Mouse (Mus musculus): ENCODE measurements around the gene Clpx. TPM values are rescaled to one million over a fixed set of nuclear protein-coding genes. Genes with fewer than 3 reads are reported as not detected.
"Not testable (repeated sequence)": the region's sequence is repeated elsewhere in the genome, so short reads cannot be mapped to it uniquely, and the experiment has no call there.

The Clpx gene
- polyA plus RNA-seq, 1 experiment from 2014 or later, result 52.9 TPM

DNA sequence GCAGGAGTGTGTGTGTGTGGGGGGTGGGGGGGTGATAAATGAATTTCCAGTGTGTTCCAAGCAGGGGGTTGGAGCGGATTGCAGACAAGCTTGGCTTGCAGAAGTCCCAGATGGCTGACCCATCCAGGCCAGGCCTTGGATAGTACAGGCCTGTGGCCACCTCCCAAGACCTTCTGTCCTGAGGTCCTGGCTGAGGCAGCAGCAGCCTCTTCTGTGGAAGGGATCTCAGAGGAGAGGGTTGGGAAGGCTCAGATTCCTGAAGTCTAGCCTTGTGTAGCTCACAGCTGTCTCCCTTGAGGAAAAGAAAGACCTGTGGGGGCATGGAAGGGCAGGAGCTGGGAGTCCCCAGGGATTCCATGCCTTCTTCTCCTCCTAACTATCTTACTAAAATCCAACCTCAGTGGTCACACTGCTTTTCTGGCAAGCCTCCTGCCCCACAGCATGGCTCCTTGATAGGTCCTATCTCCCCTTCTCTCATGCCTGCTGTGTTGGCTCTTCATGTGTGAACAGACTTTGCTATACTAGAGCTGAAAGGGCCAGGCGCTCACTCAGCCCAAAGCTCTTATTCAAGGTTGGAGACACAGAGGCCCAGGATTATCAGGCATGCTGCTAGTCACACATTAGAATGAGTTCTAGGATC, 32.3 kb upstream of the Clpx start:
- Histone ChIP-seq H3K9me3 (ENCODE audit: control insufficient read depth, low read length) (no peaks in the 10 kb centered on the region), H3K9ac (ENCODE audit: low read length) (no peak overlapping the region), H3K36me3 (ENCODE audit: control insufficient read depth, insufficient read depth, low read length) (no peaks in the 10 kb centered on the region), H3K4me3 (ENCODE audit: control insufficient read depth in 1 of 2, insufficient read depth in 1 of 2, low read depth in 1 of 2, low read length in 2 of 2) (no peak overlapping the region), H3K4me1 (ENCODE audit: control insufficient read depth in 2 of 2, insufficient read depth in 2 of 2, low read length in 2 of 2) (no peaks in the 10 kb centered on the region), H3K4me2 (ENCODE audit: low read length) (no peak overlapping the region), H3K27me3 (ENCODE audit: control insufficient read depth, insufficient read depth, low read length) (no peaks in the 10 kb centered on the region), H3K27ac (replicated peaks in 1 of 2; ENCODE audit: control insufficient read depth in 1 of 2, insufficient read depth in 1 of 2, low read depth in 2 of 2, low read length in 2 of 2) (no peak overlapping the region)
- ATAC-seq (ENCODE audit: insufficient number of reproducible peaks, insufficient read depth, low FRiP score, low read depth), result no peak
- WGBS, result 65% methylated on average over 2 of the region's 2 CpGs

DNA sequence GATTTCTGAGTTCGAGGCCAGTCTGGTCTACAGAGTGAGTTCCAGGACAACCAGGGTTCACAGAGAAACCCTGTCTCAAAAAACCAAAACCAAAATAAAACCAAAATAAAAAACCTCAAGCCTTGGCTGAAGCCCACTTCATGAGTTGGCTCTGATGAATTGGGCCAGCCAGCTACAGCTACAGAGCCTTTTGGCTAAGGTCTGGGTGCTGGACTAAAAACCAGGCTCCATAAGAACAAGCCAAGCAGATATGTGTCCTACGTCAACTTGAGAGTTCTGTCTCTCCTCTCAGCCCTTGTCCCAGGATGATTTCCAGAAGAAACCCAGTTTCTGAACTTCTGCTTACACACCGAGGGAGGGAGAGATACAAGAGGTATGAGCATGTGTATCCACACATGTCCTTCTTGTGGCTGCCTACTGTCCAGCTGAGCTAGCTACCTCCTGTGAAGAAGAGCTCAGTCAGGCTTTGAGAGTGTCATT, 31.4 kb upstream of the Clpx start:
- Histone ChIP-seq H3K9ac (ENCODE audit: low read length) (no peak overlapping the region), H3K4me1 (ENCODE audit: control insufficient read depth in 2 of 2, insufficient read depth in 2 of 2, low read length in 2 of 2) (no peaks in the 10 kb centered on the region), H3K4me2 (ENCODE audit: low read length) (no peak overlapping the region), H3K36me3 (ENCODE audit: control insufficient read depth, insufficient read depth, low read length) (no peaks in the 10 kb centered on the region), H3K4me3 (ENCODE audit: control insufficient read depth in 1 of 2, insufficient read depth in 1 of 2, low read depth in 1 of 2, low read length in 2 of 2) (no peak overlapping the region), H3K27ac (replicated peaks in 1 of 2; ENCODE audit: control insufficient read depth in 1 of 2, insufficient read depth in 1 of 2, low read depth in 2 of 2, low read length in 2 of 2) (no peak overlapping the region), H3K9me3 (ENCODE audit: control insufficient read depth, low read length) (no peaks in the 10 kb centered on the region), H3K27me3 (ENCODE audit: control insufficient read depth, insufficient read depth, low read length) (no peaks in the 10 kb centered on the region)
- ATAC-seq (ENCODE audit: insufficient number of reproducible peaks, insufficient read depth, low FRiP score, low read depth), result no peak
- WGBS, result 86% methylated on average over 3 of the region's 3 CpGs

DNA sequence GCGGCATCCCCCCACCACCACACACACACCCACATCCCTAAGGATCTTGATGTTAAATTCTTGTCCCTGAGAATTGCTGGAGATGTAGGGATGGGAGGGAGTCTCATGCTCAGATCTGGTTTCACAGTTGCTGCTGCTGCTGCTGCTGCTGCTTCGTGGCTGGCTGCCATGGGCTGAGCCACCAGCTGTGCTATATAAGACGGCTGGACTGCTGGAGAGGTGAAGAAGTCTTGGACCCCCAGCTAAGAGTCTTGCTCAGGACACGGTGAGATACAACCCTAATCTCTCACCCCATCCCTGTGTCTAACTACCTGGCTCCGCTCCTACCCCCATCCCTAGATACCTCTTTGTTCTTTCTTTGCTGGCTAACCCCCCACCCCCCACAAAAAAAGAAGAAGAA, 29.1 kb upstream of the Clpx start, which contains the start of gene Cilp:
Cilp (plus strand) TSS at position 222 of the 400 bp plus-strand sequence.
- Histone ChIP-seq H3K27me3 (ENCODE audit: control insufficient read depth, insufficient read depth, low read length) (no peaks in the 10 kb centered on the region), H3K9me3 (ENCODE audit: control insufficient read depth, low read length) (no peaks in the 10 kb centered on the region), H3K4me1 (ENCODE audit: control insufficient read depth in 2 of 2, insufficient read depth in 2 of 2, low read length in 2 of 2) (no peaks in the 10 kb centered on the region), H3K4me2 (ENCODE audit: low read length) (no peak within 1 kb of the TSS), H3K36me3 (ENCODE audit: control insufficient read depth, insufficient read depth, low read length) (no peaks in the 10 kb centered on the region), H3K27ac (replicated peaks in 1 of 2; ENCODE audit: control insufficient read depth in 1 of 2, insufficient read depth in 1 of 2, low read depth in 2 of 2, low read length in 2 of 2) (no peak within 1 kb of the TSS), H3K4me3 (ENCODE audit: control insufficient read depth in 1 of 2, insufficient read depth in 1 of 2, low read depth in 1 of 2, low read length in 2 of 2) (no peak within 1 kb of the TSS), H3K9ac (ENCODE audit: low read length) (no peak within 1 kb of the TSS)
- ATAC-seq (ENCODE audit: insufficient number of reproducible peaks, insufficient read depth, low FRiP score, low read depth), result no peak
- 48% methylated on average over 5 of the region's 5 CpGs for WGBS

DNA sequence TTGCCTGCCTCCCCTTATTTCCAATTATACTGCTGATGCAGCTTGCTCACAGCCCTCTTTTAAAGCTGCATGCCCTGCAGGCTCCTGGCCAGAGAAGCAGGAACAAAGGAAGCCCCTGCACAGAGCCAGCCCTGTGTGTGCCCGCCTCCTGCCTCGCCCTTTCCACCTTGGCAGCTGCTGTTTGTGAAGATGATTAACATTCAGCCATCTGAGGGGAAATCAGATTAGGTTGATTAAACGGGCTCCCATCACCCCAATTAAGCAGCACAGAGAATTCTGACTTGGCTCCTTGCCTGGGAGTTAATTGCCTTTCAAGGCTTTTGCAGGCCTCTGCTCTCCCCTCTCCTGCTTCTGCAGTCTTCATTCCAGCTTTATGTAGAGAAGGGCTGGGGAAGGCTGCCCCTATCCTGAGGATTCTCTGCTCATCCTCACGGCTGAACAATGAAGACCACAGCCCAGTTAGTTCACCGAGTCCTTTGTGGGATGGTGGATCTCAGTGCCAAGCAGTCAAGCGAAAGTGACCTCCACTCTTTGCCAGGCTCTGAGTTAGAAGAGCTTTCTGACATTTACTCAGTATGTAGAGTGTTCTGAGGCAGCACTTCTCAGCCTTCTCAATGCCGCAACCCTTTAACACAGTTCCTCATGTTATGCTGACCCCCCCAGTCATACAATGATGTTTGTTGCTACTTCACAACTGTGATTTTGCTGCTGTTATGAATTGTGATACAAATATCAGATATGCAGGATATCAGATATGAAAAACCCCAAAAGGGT, 26.1 kb upstream of the Clpx start:
- Histone ChIP-seq H3K9me3 (ENCODE audit: control insufficient read depth, low read length) (no peaks in the 10 kb centered on the region), H3K36me3 (ENCODE audit: control insufficient read depth, insufficient read depth, low read length) (no peaks in the 10 kb centered on the region), H3K4me3 (ENCODE audit: control insufficient read depth in 1 of 2, insufficient read depth in 1 of 2, low read depth in 1 of 2, low read length in 2 of 2) (no peak overlapping the region), H3K27ac (replicated peaks in 1 of 2; ENCODE audit: control insufficient read depth in 1 of 2, insufficient read depth in 1 of 2, low read depth in 2 of 2, low read length in 2 of 2) (no peak overlapping the region), H3K9ac (ENCODE audit: low read length) (no peak overlapping the region), H3K27me3 (ENCODE audit: control insufficient read depth, insufficient read depth, low read length) (no peaks in the 10 kb centered on the region), H3K4me2 (ENCODE audit: low read length) (no peak overlapping the region), H3K4me1 (ENCODE audit: control insufficient read depth in 2 of 2, insufficient read depth in 2 of 2, low read length in 2 of 2) (no peaks in the 10 kb centered on the region)
- ATAC-seq (ENCODE audit: insufficient number of reproducible peaks, insufficient read depth, low FRiP score, low read depth), result no peak
- WGBS, result 56% methylated on average over 7 of the region's 7 CpGs

DNA sequence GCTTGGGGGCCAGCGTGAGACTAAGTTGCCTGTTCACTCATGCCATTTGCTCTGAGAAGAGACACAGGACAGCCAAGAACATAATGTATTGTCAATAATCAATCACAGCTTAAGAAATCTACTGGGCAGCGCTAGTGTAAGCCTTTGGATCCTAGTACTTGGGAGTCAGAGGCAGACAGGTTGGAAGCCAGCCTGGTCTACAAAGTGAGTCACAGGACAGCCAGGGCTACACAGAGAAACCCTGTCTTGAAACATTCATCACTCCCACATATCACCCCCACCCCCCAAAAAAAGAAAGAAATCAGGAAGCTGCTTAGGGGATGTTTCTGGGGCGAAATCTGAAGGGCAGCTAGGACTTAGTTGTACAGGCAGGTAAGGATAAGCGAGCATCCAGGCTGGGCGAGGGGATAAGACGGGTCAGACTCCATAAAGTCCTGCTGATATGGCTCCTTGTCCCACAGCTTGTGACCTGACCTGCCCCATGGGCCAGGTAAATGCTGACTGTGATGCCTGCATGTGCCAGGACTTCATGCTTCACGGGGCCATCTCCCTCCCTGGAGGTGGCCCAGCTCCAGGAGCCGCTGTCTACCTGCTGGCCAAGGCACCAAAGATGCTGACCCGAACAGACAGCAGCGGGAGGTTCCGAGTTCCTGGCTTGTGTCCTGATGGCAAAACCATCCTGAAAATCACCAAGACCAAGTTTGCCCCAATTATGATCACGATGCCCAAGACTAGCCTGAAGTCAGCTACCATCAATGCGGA, 20.8 kb upstream of the Clpx start:
- no peaks in the 10 kb centered on the region for H3K36me3 ChIP-seq (ENCODE audit: control insufficient read depth, insufficient read depth, low read length)
- no peak overlapping the region for H3K9ac ChIP-seq (ENCODE audit: low read length)
- no peak overlapping the region for H3K4me2 ChIP-seq (ENCODE audit: low read length)
- no peak overlapping the region for H3K27ac ChIP-seq (replicated peaks in 1 of 2; ENCODE audit: control insufficient read depth in 1 of 2, insufficient read depth in 1 of 2, low read depth in 2 of 2, low read length in 2 of 2)
- no peaks in the 10 kb centered on the region for H3K4me1 ChIP-seq (ENCODE audit: control insufficient read depth in 2 of 2, insufficient read depth in 2 of 2, low read length in 2 of 2)
- ATAC-seq (ENCODE audit: insufficient number of reproducible peaks, insufficient read depth, low FRiP score, low read depth), result no peak
- 82% methylated on average over 13 of the region's 13 CpGs for whole genome bisulfite sequencing
- H3K9me3 ChIP-seq (ENCODE audit: control insufficient read depth, low read length), result no peaks in the 10 kb centered on the region
- no peaks in the 10 kb centered on the region for H3K27me3 ChIP-seq (ENCODE audit: control insufficient read depth, insufficient read depth, low read length)
- H3K4me3 ChIP-seq (ENCODE audit: control insufficient read depth in 1 of 2, insufficient read depth in 1 of 2, low read depth in 1 of 2, low read length in 2 of 2), result no peak overlapping the region

DNA sequence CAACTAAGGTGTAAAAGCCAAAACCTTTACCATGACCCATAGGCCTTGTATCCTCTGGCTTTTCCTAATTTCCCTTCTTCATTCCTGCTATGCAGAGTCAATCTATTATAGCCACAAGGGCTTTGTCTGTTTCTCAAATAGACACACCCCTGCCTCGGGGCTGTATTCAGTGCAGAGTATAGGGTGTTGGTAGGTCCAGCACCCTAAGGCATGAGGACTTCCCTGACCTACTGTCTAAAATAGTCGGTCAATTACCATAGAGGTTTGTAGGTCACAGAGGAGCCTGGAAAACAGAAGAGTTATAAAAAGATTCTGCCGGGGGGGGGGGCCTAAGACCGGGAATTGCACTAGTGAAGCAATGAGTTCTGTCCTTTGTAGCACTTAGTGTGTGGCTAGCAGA, 20.2 kb upstream of the Clpx start:
- Histone ChIP-seq H3K27ac (replicated peaks in 1 of 2; ENCODE audit: control insufficient read depth in 1 of 2, insufficient read depth in 1 of 2, low read depth in 2 of 2, low read length in 2 of 2) (no peak overlapping the region), H3K4me1 (ENCODE audit: control insufficient read depth in 2 of 2, insufficient read depth in 2 of 2, low read length in 2 of 2) (no peaks in the 10 kb centered on the region), H3K9ac (ENCODE audit: low read length) (no peak overlapping the region), H3K9me3 (ENCODE audit: control insufficient read depth, low read length) (no peaks in the 10 kb centered on the region), H3K36me3 (ENCODE audit: control insufficient read depth, insufficient read depth, low read length) (no peaks in the 10 kb centered on the region), H3K4me3 (ENCODE audit: control insufficient read depth in 1 of 2, insufficient read depth in 1 of 2, low read depth in 1 of 2, low read length in 2 of 2) (no peak overlapping the region), H3K4me2 (ENCODE audit: low read length) (no peak overlapping the region), H3K27me3 (ENCODE audit: control insufficient read depth, insufficient read depth, low read length) (no peaks in the 10 kb centered on the region)
- 68% methylated on average over 4 of the region's 4 CpGs for WGBS
- no peak for ATAC-seq (ENCODE audit: insufficient number of reproducible peaks, insufficient read depth, low FRiP score, low read depth)

DNA sequence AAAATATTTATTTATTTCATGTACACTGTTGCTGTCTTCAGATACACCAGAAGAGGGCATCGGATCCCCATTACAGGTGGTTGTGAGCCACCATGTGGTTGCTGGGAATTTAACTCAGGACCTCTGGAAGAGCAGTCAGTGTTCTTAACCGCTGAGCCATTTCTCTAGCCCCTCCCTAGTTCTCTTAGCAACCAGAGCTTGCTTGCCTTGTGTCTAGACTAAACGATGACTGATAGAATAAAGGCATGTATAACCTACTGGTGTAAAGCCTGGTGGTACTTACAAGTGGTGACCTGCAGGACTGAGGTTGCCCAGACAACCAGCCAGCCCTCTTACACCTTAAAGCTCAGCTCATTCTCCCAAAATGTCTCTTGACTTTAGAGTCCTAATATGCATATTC, 19.2 kb upstream of the Clpx start:
- H3K4me3 ChIP-seq (ENCODE audit: control insufficient read depth in 1 of 2, insufficient read depth in 1 of 2, low read depth in 1 of 2, low read length in 2 of 2); H3K9me3 ChIP-seq (ENCODE audit: control insufficient read depth, low read length); H3K4me2 ChIP-seq (ENCODE audit: low read length); H3K27ac ChIP-seq (replicated peaks in 1 of 2; ENCODE audit: control insufficient read depth in 1 of 2, insufficient read depth in 1 of 2, low read depth in 2 of 2, low read length in 2 of 2); H3K36me3 ChIP-seq (ENCODE audit: control insufficient read depth, insufficient read depth, low read length); H3K9ac ChIP-seq (ENCODE audit: low read length); ATAC-seq (ENCODE audit: insufficient number of reproducible peaks, insufficient read depth, low FRiP score, low read depth); H3K27me3 ChIP-seq (ENCODE audit: control insufficient read depth, insufficient read depth, low read length); H3K4me1 ChIP-seq (ENCODE audit: control insufficient read depth in 2 of 2, insufficient read depth in 2 of 2, low read length in 2 of 2): not testable (repeated sequence)
- WGBS, result 80% methylated on average over 3 of the region's 3 CpGs
